Mouse (Mus musculus) liver, embryonic 13.5 days (tissue): ENCODE measurements around the gene Gpr82. TPM values are rescaled to one million over a fixed set of nuclear protein-coding genes. Genes with fewer than 3 reads are reported as not detected.

ENCODE experiments used
- ATAC-seq: fragments of 200-750 bp; cut with Nextera tagmentation; 2 replicates; pipeline ENCODE4 v1.8.0; 2017; ENCODE audit warnings: low read depth, mild to moderate bottlenecking, moderate number of reproducible peaks, moderate library complexity
- DNase-seq: peaks from one replicate; pipeline ENCODE4 v3.0.0; 2022
- H3K27ac ChIP-seq: fragments of 300-500 bp; sonication (generic); 2 replicates; pipeline ENCODE4 v1.5.1; 2015; ENCODE audit warnings: moderate library complexity, mild to moderate bottlenecking, inconsistent platforms
- H3K27me3 ChIP-seq: fragments of 300-500 bp; sonication (generic); 2 replicates; pipeline ENCODE4 v1.6.1; 2015; ENCODE audit warnings: mild to moderate bottlenecking, inconsistent platforms
- H3K36me3 ChIP-seq: fragments of 300-500 bp; sonication (generic); 2 replicates; pipeline ENCODE4 v1.6.1; 2015; ENCODE audit warnings: mild to moderate bottlenecking, inconsistent platforms
- H3K4me1 ChIP-seq: fragments of 300-500 bp; sonication (generic); replicated peaks from 2 replicates; pipeline ENCODE4 v1.6.1; 2015; ENCODE audit warnings: inconsistent platforms
- H3K4me2 ChIP-seq: fragments of 300-500 bp; sonication (generic); 2 replicates; pipeline ENCODE4 v1.6.1; 2015; ENCODE audit warnings: inconsistent platforms, mild to moderate bottlenecking, moderate library complexity
- H3K4me3 ChIP-seq: fragments of 300-500 bp; sonication (generic); replicated peaks from 2 replicates; pipeline ENCODE4 v1.5.1; 2015; ENCODE audit warnings: mild to moderate bottlenecking, inconsistent platforms
- H3K9ac ChIP-seq: fragments of 300-500 bp; sonication (generic); 2 replicates; pipeline ENCODE4 v1.6.1; 2015; ENCODE audit warnings: mild to moderate bottlenecking, inconsistent platforms
- H3K9me3 ChIP-seq: fragments of 300-500 bp; sonication (generic); replicated peaks from 2 replicates; pipeline ENCODE4 v1.6.1; 2016; ENCODE audit warnings: inconsistent platforms
- WGBS: fragments of 180-500 bp; shearing (Covaris S2); methylation state at CpG from one replicate; pipeline ENCODE4 v1.1.7; 2015; ENCODE audit not compliant: insufficient replicate concordance; 5-methylcytosine and 5-hydroxymethylcytosine counted together
- polyA plus RNA-seq: library from polyadenylated mRNA; unstranded; fragments of >200 nt; fragmentation: Nextera tagmentation; extraction: Ambion mirVana; gene quantifications from 2 replicates; pipeline ENCODE4 v1.2.1, GENCODE M21; 2015

The Gpr82 gene
- polyA plus RNA-seq = not detected in 2 replicates

DNA sequence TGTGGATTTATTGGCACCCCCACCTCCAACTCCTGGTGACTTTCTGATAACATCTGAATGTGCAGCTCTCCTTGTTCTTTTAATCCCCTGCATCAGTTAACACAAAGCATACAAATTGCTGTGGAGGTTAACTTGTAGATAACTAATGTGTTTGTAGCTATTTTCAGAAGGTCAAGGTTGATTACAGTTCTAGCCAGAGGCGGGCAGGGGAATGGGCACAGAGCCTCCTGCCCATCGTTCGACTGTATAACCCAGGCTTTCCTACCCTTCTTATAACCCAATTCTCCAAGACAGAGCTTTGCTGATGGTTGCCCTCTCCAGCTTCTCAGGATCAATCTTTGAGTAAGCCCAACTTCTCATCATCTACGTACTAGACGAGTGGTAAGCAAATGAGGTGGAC is at the start of gene Gpr82:
Gene Gpr82 (plus strand): TSS at position 301 of the 400 bp plus-strand sequence.
- Histone ChIP-seq H3K4me3 (no peak within 1 kb of the TSS), H3K4me2 (no peak within 1 kb of the TSS), H3K9me3 (no peaks in the 10 kb centered on the region), H3K27me3 (no peaks in the 10 kb centered on the region), H3K36me3 (no peaks in the 10 kb centered on the region), H3K27ac (no peak within 1 kb of the TSS), H3K4me1 (peaks cover 11% of the 10 kb centered on the region), H3K9ac (no peak within 1 kb of the TSS)
- ATAC-seq (no peak), DNase-seq (no peak)
- WGBS = 81% methylated on average over 5 of the region's 5 CpGs

DNA sequence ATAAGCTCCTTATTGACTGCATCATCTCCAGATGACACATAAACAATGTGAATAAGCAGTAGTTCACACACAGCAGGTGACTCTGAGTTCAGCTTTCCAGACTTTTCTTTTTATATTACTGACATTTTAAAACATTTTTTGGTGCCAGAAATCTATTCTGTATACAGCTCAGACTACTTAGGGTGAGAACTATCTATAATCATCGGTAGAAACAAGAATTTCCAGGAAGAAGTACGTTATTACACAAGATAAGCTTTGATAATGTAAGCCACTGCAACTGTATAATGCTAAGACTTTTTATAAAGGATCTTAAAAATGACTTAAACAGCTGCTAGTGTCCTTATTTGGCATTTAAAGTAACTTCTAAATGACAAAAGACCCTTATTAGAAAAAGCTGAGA is 49.0 kb upstream of the Gpr82 start:
- WGBS = 31% methylated on average over 2 of the region's 2 CpGs
- no peak for ATAC-seq
- Histone ChIP-seq H3K27ac (no peak overlapping the region), H3K36me3 (no peaks in the 10 kb centered on the region), H3K4me2 (no peak overlapping the region), H3K4me1 (no peaks in the 10 kb centered on the region), H3K27me3 (no peaks in the 10 kb centered on the region), H3K4me3 (no peak overlapping the region), H3K9ac (no peak overlapping the region), H3K9me3 (no peaks in the 10 kb centered on the region)
- no peak for DNase-seq

DNA sequence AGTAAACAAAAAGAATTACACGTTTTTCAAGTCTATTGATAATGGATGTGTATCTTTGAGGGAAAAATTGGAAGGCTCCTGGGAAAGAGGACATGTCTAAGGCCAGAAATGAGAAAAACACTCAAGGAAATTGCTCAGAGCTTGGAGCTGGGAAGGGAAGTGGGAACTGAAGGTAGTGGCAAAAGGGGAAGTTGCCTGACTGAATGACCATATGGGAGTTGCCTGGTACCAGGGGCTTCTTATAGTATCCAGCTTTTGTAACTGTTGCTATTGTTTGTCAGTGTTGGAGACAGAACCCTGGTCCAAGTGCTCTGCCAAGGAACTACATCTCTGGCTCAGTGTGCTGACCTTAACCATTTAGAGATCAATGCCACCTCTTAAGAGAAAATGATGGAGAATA is 44.4 kb upstream of the Gpr82 start:
- Histone ChIP-seq H3K27ac (no peak overlapping the region), H3K4me3 (no peak overlapping the region), H3K9me3 (no peaks in the 10 kb centered on the region), H3K36me3 (no peaks in the 10 kb centered on the region), H3K27me3 (no peaks in the 10 kb centered on the region), H3K9ac (no peak overlapping the region), H3K4me1 (no peaks in the 10 kb centered on the region), H3K4me2 (no peak overlapping the region)
- no peak for DNase-seq
- no peak for ATAC-seq
- WGBS = 31% methylated on average over 1 of the region's 1 CpGs

DNA sequence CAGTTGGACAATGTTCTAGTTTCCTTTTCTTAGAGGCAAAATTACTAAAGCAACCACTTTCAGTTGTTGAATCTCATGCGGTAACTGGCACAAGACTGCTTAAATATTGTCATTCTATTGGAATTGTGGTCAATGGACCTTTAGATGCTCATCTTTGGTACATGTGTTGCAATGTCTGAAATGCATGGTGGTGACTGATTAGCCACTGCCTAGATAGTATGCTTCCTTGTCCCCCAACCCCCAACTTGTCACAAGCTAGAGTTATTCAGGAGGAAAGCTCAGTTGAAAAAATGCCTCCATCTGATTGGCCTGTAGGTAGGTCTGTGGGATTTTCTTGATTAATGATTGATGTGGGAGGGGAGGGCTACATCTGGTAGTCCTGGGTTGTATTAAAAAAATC is 43.9 kb upstream of the Gpr82 start:
- Histone ChIP-seq H3K4me3 (no peak overlapping the region), H3K9ac (no peak overlapping the region), H3K4me1 (no peaks in the 10 kb centered on the region), H3K36me3 (no peaks in the 10 kb centered on the region), H3K9me3 (no peaks in the 10 kb centered on the region), H3K27me3 (no peaks in the 10 kb centered on the region), H3K4me2 (no peak overlapping the region), H3K27ac (no peak overlapping the region)
- DNase-seq = no peak
- ATAC-seq = no peak
- WGBS = 65% methylated on average over 1 of the region's 1 CpGs

DNA sequence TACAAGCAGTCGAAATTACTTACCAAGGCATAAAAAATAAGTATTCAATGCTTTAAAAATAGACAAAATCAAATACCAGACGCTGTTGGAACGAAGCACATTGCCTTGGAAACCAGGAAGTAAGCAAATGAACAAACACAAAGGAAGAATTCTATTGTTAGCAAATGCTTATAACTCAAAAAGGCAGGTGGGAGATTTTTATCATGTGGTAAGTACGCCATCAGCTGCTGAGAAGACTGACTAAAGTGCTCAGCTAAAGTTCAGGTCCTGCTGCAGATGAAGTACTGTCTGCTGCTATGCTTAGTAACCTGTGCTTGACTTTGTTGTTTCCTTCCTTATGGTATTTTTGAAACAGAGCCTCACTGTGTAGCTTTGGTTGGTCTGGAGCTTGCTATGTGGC is 42.7 kb upstream of the Gpr82 start:
- H3K4me3 ChIP-seq = no peak overlapping the region
- H3K36me3 ChIP-seq = no peaks in the 10 kb centered on the region
- no peaks in the 10 kb centered on the region for H3K27me3 ChIP-seq
- no peak overlapping the region for H3K9ac ChIP-seq
- ATAC-seq (no peak), DNase-seq (no peak)
- H3K9me3 ChIP-seq = no peaks in the 10 kb centered on the region
- no peak overlapping the region for H3K27ac ChIP-seq
- H3K4me1 ChIP-seq = no peaks in the 10 kb centered on the region
- H3K4me2 ChIP-seq = no peak overlapping the region
- 58% methylated on average over 4 of the region's 4 CpGs for WGBS

DNA sequence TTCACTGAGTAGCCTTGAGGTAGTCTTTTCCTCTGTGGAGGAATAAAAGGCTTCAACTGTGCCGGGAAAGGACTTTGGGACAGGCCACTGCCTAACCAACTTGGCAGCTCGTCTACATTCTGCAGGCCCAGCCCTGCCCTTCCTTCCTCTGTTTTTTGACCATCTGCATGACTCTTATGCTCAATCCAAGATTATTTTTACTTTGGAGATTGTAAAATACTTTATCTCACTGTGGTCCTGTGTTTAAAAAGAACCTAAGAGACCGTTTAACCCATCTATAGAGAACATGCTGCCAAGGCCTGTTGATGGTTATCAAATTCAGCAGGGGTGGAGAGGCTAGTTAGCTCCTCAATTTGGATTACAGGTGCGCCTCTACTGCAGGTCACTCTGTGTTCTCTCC is 39.7 kb upstream of the Gpr82 start:
- Histone ChIP-seq H3K27ac (no peak overlapping the region), H3K36me3 (no peaks in the 10 kb centered on the region), H3K4me1 (no peaks in the 10 kb centered on the region), H3K4me3 (no peak overlapping the region), H3K27me3 (no peaks in the 10 kb centered on the region), H3K4me2 (no peak overlapping the region), H3K9me3 (no peaks in the 10 kb centered on the region), H3K9ac (no peak overlapping the region)
- 55% methylated on average over 4 of the region's 4 CpGs for WGBS
- DNase-seq = no peak
- no peak for ATAC-seq

DNA sequence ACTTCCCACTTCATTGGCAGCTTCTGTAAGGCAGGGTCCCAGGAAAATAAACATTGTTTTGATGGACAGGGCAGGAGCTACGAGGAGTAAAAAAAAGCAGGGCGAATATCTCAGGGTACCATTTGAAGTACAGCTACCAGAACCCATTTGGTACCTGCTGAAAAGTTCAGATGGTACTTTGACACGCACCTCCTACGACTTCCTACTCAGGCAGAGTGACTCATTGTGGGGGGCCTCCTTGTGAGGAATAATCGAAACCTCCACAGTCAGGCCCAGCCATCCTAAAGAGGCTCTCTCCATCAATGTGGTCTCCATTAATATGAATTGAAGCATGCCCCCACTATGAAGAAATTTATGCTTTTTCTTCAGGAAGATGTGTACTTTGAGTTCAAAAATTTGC is 38.5 kb upstream of the Gpr82 start:
- Histone ChIP-seq H3K4me1 (no peaks in the 10 kb centered on the region), H3K9ac (no peak overlapping the region), H3K27ac (no peak overlapping the region), H3K4me3 (no peak overlapping the region), H3K27me3 (no peaks in the 10 kb centered on the region), H3K4me2 (no peak overlapping the region), H3K36me3 (no peaks in the 10 kb centered on the region), H3K9me3 (no peaks in the 10 kb centered on the region)
- DNase-seq = no peak
- 58% methylated on average over 5 of the region's 5 CpGs for WGBS
- no peak for ATAC-seq

DNA sequence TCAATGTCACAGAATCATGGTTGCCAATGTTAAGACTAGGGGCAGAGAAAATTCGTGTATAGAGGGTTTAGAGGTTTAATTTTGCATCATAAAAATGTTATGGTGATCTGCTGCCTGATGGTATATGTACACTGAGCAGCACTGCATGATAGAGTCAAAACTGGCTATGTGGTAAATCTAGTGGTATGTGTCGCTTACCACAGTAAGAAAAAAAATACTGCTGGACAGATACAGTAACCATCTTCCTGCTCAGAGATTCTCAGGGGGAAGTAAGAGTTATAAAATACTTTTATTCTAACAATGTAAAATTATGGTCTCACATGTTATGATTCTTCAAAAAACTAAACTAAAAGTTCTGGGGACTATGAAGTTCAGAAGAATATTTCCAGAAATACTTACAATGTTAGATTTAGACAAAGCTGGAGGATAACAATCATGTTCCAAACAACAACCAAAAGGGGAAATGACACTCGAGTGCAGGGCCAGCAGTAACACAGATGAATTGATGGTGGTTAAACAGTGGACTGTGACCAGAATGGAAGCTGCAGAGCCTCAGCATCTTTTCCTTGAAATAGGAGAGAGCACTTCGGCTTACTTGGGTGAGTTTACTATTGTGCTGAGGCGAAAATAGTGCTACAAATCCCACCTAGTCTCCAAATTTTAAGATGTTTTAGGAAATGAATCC is 29.4 kb upstream of the Gpr82 start, which contains the start of gene Gpr34:
Gene Gpr34 (plus strand): TSS at position 491 of the 685 bp plus-strand sequence.
- no peaks in the 10 kb centered on the region for H3K4me1 ChIP-seq
- 25% methylated on average over 5 of the region's 5 CpGs for WGBS
- no peak within 1 kb of the TSS for H3K9ac ChIP-seq
- ATAC-seq (no peak), DNase-seq (no peak)
- H3K36me3 ChIP-seq = no peaks in the 10 kb centered on the region
- no peak within 1 kb of the TSS for H3K27ac ChIP-seq
- no peak within 1 kb of the TSS for H3K4me3 ChIP-seq
- H3K9me3 ChIP-seq = no peaks in the 10 kb centered on the region
- no peaks in the 10 kb centered on the region for H3K27me3 ChIP-seq
- H3K4me2 ChIP-seq = no peak within 1 kb of the TSS

DNA sequence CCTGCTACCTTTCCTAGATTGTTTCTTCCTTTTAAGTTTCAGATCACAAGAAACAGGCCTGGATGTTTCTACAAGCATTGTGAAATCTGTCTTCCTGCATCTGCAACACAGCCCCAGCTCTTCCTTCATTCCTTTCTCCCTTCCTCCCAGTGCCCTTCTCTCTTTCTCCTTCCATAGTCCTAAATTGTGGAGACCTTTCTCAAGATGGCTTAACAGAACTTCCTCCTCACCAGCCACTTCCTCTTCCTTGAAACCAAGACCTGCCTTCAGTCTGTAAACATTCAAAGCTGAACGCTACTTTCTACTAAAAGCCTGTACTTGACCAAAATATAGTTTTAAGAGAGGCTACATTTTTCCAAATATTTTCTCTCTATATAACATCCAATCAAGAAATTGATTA is 24.8 kb upstream of the Gpr82 start:
- Histone ChIP-seq H3K4me2 (no peak overlapping the region), H3K36me3 (no peaks in the 10 kb centered on the region), H3K9ac (no peak overlapping the region), H3K27me3 (no peaks in the 10 kb centered on the region), H3K4me1 (no peaks in the 10 kb centered on the region), H3K4me3 (no peak overlapping the region), H3K27ac (no peak overlapping the region), H3K9me3 (no peaks in the 10 kb centered on the region)
- WGBS = 38% methylated on average over 1 of the region's 1 CpGs
- no peak for ATAC-seq
- no peak for DNase-seq

DNA sequence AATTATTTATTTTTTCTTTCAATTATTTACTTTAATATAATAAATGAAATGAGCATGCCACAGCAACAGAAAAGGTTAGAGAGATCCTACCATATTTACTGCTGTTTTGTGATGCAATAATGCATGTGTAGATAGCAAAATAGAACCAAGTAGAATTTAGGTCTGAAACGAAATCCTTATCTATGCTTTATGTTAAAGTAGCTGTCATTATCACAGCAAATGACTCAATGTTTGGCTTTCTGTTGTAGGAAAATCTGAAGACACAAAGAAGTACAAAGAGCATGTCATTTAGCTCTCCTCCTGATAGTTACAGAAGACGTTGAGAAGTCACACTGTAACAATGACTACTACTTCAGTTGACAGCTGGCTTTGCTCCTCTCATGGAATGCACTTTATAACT is 22.3 kb upstream of the Gpr82 start:
- DNase-seq = no peak
- Histone ChIP-seq H3K4me1 (no peaks in the 10 kb centered on the region), H3K27ac (no peak overlapping the region), H3K4me3 (no peak overlapping the region), H3K36me3 (no peaks in the 10 kb centered on the region), H3K27me3 (no peaks in the 10 kb centered on the region), H3K4me2 (no peak overlapping the region), H3K9ac (no peak overlapping the region), H3K9me3 (no peaks in the 10 kb centered on the region)
- ATAC-seq = no peak
- WGBS = 28% methylated on average over 2 of the region's 2 CpGs

DNA sequence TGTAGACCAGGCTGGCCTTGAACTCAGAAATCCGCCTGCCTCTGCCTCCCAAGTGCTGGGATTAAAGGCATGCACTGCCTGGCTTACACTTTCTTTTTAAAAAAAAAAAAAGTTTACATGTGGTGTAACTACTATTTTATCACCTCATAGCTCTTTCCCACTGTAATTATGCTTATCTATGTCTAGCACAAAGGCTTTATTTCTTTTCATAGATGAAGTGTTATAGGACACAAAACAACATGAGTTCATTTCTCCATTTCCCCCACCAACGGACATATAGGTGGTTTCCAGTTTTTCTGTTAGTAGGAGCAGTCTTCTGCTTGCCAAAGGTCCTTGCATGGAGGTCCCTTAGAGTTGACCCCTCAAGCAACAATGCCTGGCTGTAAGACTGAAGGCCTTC is 9.3 kb upstream of the Gpr82 start:
- no peak overlapping the region for H3K9ac ChIP-seq
- no peak overlapping the region for H3K4me2 ChIP-seq
- peaks cover 15% of the 10 kb centered on the region for H3K4me1 ChIP-seq
- H3K27ac ChIP-seq = no peak overlapping the region
- ATAC-seq (no peak), DNase-seq (no peak)
- 36% methylated on average over 2 of the region's 2 CpGs for WGBS
- H3K9me3 ChIP-seq = no peaks in the 10 kb centered on the region
- H3K4me3 ChIP-seq = no peak overlapping the region
- H3K27me3 ChIP-seq = no peaks in the 10 kb centered on the region
- H3K36me3 ChIP-seq = no peaks in the 10 kb centered on the region

DNA sequence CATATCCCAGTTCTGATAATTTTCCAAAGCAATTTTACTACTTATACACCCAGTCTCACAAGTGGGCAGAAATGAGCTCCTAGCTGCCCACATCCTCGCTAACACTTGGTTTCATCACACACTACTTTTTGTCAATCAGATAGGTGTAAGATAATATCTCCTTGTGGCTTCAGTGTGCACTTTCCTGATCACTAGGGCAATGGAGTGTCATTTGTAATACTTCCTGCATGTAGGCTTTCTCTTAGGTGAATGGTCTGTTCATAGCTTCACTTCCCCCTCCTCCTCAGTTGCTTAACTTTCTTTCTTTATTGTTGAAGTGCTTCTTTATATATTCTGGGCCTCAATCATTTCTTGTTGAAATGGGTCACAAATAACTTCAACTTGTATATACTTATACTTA is 8.9 kb upstream of the Gpr82 start:
- H3K9me3 ChIP-seq = no peaks in the 10 kb centered on the region
- H3K27ac ChIP-seq = no peak overlapping the region
- H3K27me3 ChIP-seq = no peaks in the 10 kb centered on the region
- no peak overlapping the region for H3K4me3 ChIP-seq
- peaks cover 15% of the 10 kb centered on the region for H3K4me1 ChIP-seq
- DNase-seq (no peak), ATAC-seq (no peak)
- H3K9ac ChIP-seq = no peak overlapping the region
- H3K4me2 ChIP-seq = no peak overlapping the region
- no peaks in the 10 kb centered on the region for H3K36me3 ChIP-seq
- 63% methylated on average over 1 of the region's 1 CpGs for WGBS
